Mouse (Mus musculus) spleen, postnatal 10 days (tissue): Measurements from ENCODE around the gene Mnx1.
"Not testable (repeated sequence)": the region's sequence is repeated elsewhere in the genome, so short reads cannot be mapped to it uniquely, and the experiment has no call there.

ENCODE experiments used
- DNase-seq, 2 experiments: peaks; one replicate each; pipeline ENCODE4 v3.0.0; 2021 to 2022; ENCODE audit warnings: low spot score in 2 of 2

Mnx1 gene

DNA sequence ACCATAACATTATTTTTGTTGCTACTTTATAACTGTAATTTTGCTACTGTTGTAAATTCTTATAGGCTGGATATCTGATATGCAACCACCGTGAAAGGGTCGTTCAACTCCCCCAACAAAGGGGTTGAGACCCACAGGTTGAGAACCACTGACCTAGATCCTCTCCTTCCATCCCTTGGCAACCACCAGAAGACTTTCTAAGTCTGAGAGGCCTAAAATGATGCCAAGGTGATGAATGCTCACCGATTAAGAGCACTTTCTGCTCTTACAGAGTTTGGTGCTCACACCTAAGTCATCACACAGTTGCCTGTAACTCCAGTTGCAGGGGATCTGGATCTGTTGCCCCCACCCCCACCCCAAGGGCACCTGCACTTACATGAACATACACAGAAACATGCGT, 8.8 kb downstream of the Mnx1 start:
- DNase-seq = no peak

DNA sequence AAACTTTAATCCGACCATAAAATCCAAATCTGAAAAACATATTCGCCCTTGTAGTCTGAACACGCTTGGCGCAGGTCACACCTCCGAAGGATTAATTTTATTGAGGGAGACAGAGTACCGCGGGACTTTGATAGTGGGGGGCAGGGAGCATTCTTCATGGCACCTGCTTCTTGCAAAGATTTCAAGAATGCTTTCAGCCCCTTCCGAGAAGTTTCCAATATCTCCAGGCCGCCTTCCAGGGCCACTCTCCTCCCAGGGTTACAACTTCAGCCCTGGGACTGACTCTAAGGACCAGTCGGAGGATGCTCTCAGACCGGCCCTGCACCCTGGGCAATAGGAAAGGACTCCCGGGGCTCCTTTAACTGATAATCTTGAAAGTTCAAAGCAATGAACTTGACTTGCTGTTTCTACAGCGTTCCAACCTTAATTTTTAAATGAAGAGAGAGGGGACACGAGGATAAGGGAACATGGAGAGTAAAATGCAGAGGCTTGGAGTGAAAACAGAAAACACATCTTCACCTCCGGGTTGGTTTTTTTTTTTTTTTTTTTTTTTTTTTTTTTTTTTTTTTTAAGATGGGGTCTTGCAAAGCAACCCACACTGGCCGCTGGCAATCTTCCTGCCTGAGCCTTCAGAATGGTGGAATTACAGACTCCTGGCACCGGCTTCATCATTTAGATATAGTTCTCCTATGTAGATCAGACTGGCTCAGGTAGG, 9.8 kb downstream of the Mnx1 start:
- DNase-seq = no peak

DNA sequence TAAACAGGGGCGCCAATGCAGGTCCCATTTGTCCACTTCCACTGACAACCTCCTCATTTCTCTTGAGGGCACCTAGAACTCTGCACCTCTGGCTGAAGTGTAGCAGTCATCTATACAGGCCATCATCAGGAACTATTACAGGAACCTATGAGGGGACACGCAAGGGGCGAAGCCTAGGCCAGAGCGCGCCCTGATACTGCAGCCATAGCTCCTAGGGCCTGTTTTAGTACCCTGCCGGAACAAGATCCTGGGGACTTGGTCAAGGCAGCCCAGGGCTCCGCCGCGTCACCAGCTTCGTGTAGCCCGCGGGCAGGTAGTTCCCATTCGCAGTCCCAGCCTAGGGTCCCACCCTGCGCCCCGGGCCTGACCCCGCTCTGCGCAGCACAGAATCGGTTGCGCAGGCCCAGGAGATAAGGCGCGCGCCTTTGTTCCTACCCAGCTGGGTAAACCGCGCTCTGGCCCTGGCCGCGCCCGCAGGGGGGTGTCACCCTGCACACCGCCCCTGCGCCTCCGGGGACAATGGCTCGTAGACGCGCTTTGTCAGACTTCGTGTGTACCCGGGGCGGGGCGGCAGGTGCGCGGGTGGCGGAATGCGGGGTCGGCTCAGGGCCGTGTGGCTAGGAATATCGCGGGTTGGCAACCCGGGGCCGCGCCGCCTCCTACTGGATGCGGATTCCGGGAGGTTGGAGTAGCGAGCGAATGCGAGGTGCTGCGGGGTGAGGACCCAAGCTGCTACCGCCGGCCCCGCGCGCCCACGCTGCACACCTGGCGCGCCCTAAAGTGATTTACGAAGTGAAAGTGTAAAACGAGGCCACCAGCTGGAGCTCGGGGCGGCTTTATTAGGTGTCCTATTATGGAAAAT, 10.6 kb downstream of the Mnx1 start:
- no peak for DNase-seq

- no peak for DNase-seq
These were observed 15.2 kb downstream of the Mnx1 start for GRCm38 (mm10) chr5:29462943-29463686.

GRCm38 (mm10) chr5:29456895-29457656, 21.2 kb downstream of the Mnx1 start:
- no peak for DNase-seq

- DNase-seq = no peak
These were observed 25.9 kb downstream of the Mnx1 start for GRCm38 (mm10) chr5:29452352-29452751.

- DNase-seq = no peak
These were observed 33.0 kb downstream of the Mnx1 start for GRCm38 (mm10) chr5:29445275-29445674.

DNA sequence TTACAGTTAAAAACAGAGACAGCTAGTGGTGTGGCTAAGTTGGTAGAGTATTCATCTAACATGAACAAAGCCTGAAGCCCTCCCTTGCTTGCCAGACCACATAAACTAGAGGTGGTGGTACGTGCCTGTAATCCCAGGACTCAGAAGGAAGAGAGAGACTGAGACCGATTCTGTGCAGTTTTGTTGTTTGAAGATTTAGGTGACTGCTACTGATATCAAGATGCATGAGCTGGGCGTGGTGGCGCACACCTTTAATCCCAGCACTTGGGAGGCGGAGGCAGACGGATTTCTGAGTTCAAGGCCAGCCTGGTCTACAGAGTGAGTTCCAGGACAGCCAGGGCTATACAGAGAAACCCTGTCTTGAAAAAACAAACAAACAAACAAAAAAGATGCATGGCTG, 41.5 kb downstream of the Mnx1 start:
- not testable (repeated sequence) for DNase-seq

- DNase-seq = no peak
These were observed 42.8 kb downstream of the Mnx1 start for GRCm38 (mm10) chr5:29435491-29435890.

- DNase-seq = peak; percentile 56 to 60
These were observed 43.4 kb downstream of the Mnx1 start for GRCm38 (mm10) chr5:29434872-29435358.

DNA sequence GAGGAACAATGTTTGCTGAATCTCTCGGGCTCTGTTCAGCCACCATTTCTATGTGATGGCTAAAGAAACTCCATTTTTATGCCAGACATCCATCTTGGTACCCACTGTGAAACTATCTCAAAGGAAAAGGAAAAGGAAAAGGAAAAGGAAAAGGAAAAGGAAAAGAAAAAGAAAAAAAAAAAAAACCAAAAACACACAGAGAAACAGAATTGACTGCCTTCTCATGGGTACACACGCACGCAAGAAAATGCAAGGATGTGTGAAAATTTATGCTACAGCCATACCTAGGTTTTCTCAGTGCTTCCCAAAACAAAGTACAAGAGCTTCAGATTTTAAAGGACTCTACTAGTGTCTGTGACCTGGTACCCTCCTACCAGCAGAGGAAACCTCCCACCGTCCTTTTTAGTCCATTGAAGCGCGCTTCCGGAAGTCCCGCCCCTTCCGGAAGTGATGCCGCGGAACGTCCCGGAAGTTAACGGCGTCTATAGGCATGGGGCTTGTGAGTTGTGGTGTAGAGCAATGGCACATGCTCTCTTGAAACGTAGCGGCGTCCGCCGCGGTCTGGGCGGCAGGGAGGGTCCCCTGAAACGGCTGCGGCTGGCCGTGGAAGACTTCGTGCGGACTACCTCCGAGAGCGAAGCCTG, 43.9 kb downstream of the Mnx1 start, which contains the start of gene Nom1:
Gene Nom1, plus strand, starts transcription at position 437 of the 644 bp plus-strand sequence.
- DNase-seq = peak; percentile 81 to 91

GRCm38 (mm10) chr5:29423330-29423729, 54.9 kb downstream of the Mnx1 start:
- DNase-seq = not testable (repeated sequence)
